Mouse (Mus musculus) ES-E14 (cell line): Measurements from ENCODE around the gene Taldo1. TPM values are rescaled to one million over a fixed set of nuclear protein-coding genes. Genes with fewer than 3 reads are reported as not detected.

Experiments used
- DNase-seq: peaks from one replicate; pipeline ENCODE4 v3.0.0-alpha.2; 2013; ENCODE audit warnings: low read depth, low spot score
- H3K27ac ChIP-seq: 2 replicates; pipeline ENCODE4 v1.5.1; 2012; ENCODE audit warnings: low read depth, mild to moderate bottlenecking, low read length, moderate library complexity, mixed read lengths; ENCODE audit not compliant: poor library complexity, insufficient read depth, severe bottlenecking
- H3K36me3 ChIP-seq: 2 replicates; pipeline ENCODE4 v1.6.1; 2012; ENCODE audit warnings: mild to moderate bottlenecking, low read length, moderate library complexity, mixed read lengths; ENCODE audit not compliant: control insufficient read depth, poor library complexity, insufficient read depth, severe bottlenecking
- H3K4me1 ChIP-seq, 2 experiments: fragments of 150-350 bp in 1 of 2; sonication (generic) in 1 of 2; 2 replicates each; pipeline ENCODE4 v1.6.1; 2012; ENCODE audit warnings: low read length in 2 of 2, mild to moderate bottlenecking in 1 of 2, mixed read lengths in 1 of 2; ENCODE audit not compliant: control insufficient read depth in 2 of 2, insufficient read depth in 2 of 2, poor library complexity in 1 of 2
- H3K4me3 ChIP-seq, 2 experiments: fragments of 150-350 bp in 1 of 2; sonication (generic) in 1 of 2; 2 replicates each; pipeline ENCODE4 v1.5.1; 2012; ENCODE audit warnings: low read length in 2 of 2, low read depth in 1 of 2, mild to moderate bottlenecking in 1 of 2, mixed read lengths in 1 of 2; ENCODE audit not compliant: insufficient read depth in 1 of 2, poor library complexity in 1 of 2, severe bottlenecking in 1 of 2
- H3K9ac ChIP-seq: 2 replicates; pipeline ENCODE4 v1.6.1; 2012; ENCODE audit warnings: low read depth, mild to moderate bottlenecking, low read length, mixed read lengths; ENCODE audit not compliant: poor library complexity, insufficient read depth, severe bottlenecking
- H3K9me3 ChIP-seq: fragments of 150-350 bp; sonication (generic); 2 replicates; pipeline ENCODE4 v1.6.1; 2012; ENCODE audit warnings: low read depth, mild to moderate bottlenecking, low read length; ENCODE audit not compliant: control insufficient read depth, insufficient read depth
- CHD2 ChIP-seq: IDR thresholded peaks from 2 replicates; pipeline ENCODE4 v1.6.1; 2014; ENCODE audit warnings: mild to moderate bottlenecking, low read depth, low read length, inconsistent platforms
- HCFC1 ChIP-seq: IDR thresholded peaks from 2 replicates; pipeline ENCODE4 v1.6.1; 2012; ENCODE audit warnings: low read length, inconsistent platforms, borderline replicate concordance; ENCODE audit not compliant: insufficient read depth
- MAFK ChIP-seq: IDR thresholded peaks from 2 replicates; pipeline ENCODE4 v1.6.1; 2014; ENCODE audit warnings: mild to moderate bottlenecking, low read depth, low read length, inconsistent platforms; ENCODE audit not compliant: insufficient read depth
- ZC3H11A ChIP-seq: IDR thresholded peaks from 2 replicates; pipeline ENCODE4 v1.6.1; 2012; ENCODE audit warnings: low read depth, mild to moderate bottlenecking, inconsistent platforms, low read length, borderline replicate concordance
- ZNF384 ChIP-seq: IDR thresholded peaks from 2 replicates; pipeline ENCODE4 v1.6.1; 2012; ENCODE audit warnings: low read depth, low read length, inconsistent platforms
- in situ Hi-C, 2 experiments: fragments of 600-800 bp; cut with MboI; formaldehyde crosslinking; loops; one replicate each; pipeline ENCODE4 v1.15.1; 2025; ENCODE audit warnings: low sequenced_read_pairs in 2 of 2, inconsistent platforms in 1 of 2; ENCODE audit not compliant: unreplicated experiment in 2 of 2
- total RNA-seq: library from RNA; depleted of rRNA; stranded (reverse); fragments of 300-350 nt; gene quantifications from 2 replicates; pipeline ENCODE4 v1.2.3, GENCODE M21; 2012

Gene Taldo1
- total RNA-seq, 1 experiment = 327 TPM

DNA sequence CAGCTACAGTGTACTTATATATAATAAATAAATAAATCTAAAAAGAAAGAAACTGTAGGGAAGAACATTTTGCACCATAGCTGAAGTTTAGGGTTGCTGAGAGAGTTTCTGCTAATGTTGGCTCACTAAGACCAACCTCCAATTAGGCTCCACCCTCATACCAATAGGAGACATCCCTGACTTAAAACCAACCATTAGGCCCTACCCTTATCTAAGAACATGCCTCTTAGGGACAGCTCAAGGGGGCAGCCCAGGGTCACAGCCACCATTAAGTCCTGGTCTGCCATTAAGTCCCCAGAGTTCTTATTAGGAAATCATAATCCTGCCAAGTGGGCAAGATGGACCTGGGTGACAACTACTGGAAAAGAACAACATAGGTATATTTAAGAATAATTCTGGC is 17.6 kb upstream of the Taldo1 start:
- Histone ChIP-seq H3K9ac (no peak overlapping the region), H3K4me1 (peaks cover 11 to 17% of the 10 kb centered on the region in 2 experiments), H3K4me3 (no peak overlapping the region), H3K27ac (no peak overlapping the region), H3K9me3 (no peaks in the 10 kb centered on the region), H3K36me3 (no peaks in the 10 kb centered on the region)
- TF ChIP-seq CHD2 = no peak
- no peak for TF ChIP-seq ZNF384
- no peak for TF ChIP-seq ZC3H11A
- TF ChIP-seq MAFK = no peak
- in situ Hi-C loops = no loop called here
- DNase-seq = no peak

DNA sequence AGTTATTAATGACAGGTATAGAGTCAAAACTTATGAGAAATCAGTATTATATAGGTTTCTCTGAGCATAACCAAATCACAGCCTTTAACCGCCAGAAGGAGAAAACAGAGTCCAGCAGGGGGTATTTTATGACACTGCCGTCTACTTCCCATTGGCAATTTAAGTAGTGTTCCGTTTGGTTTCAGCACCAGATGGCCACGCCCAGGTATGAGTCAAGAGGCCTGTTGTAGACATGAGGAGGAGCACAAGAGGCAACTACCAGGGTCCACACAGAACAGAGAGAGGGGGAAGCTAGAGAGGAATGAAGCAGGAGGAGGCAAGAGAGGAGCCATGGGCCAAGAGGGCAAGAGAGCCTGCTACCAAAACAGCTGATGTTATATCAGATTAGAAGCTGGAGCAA is 12.4 kb upstream of the Taldo1 start:
- H3K4me3 ChIP-seq = no peak overlapping the region
- in situ Hi-C loops = no loop called here
- peaks cover 2 to 15% of the 10 kb centered on the region in 2 experiments; a peak in 2 of 4 replicates for H3K4me1 ChIP-seq
- H3K9me3 ChIP-seq = no peaks in the 10 kb centered on the region
- no peak for DNase-seq
- H3K9ac ChIP-seq = no peak overlapping the region
- H3K27ac ChIP-seq = no peak overlapping the region
- no peak for TF ChIP-seq HCFC1
- TF ChIP-seq ZC3H11A = no peak
- TF ChIP-seq MAFK = no peak
- TF ChIP-seq CHD2 = no peak
- TF ChIP-seq ZNF384 = no peak
- H3K36me3 ChIP-seq = no peaks in the 10 kb centered on the region

DNA sequence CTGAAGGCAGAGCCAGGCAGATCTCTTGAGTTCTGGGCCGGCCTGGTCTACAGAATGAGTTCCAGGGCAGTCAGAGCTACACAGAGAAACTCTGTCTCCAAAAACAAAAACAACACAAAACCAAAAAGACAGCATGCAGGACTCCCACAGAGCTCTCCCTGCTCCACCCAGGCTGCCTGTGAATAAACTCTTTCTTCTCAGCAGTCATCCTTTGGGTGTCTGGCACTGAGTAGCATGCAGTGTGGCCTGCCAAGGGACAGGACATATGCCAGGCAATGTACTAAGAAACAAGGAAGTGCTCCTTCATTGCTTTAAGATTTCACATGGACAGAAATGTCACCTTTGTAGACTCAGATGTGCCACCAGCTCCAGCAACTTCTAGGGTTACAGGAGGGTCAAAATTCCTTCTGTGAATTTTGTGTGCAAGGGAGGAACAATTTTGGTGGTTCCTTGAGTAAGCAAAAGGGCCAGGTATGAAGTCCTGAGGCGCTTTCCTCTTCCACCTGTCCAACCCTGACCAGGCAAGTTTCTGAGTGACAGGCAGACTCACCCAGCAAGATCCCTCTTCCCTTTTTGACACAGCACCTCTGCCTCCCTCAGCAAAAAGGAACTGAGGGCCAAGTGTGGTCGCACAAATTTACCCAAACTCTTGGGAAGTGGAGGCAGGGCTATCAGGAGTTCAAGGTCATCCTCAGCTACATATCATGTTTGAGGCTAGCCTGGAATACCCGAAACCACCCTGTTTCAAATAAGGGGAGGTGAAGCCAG is 10.7 kb upstream of the Taldo1 start:
- TF ChIP-seq ZC3H11A = no peak
- no peak for TF ChIP-seq ZNF384
- TF ChIP-seq MAFK = no peak
- no peak for TF ChIP-seq HCFC1
- in situ Hi-C loops = no loop called here
- DNase-seq = no peak
- Histone ChIP-seq H3K27ac (no peak overlapping the region), H3K9me3 (no peaks in the 10 kb centered on the region), H3K36me3 (no peaks in the 10 kb centered on the region), H3K4me1 (peaks cover 0 to 15% of the 10 kb centered on the region in 2 experiments; a peak in 1 of 4 replicates), H3K9ac (no peak overlapping the region), H3K4me3 (no peak overlapping the region)

DNA sequence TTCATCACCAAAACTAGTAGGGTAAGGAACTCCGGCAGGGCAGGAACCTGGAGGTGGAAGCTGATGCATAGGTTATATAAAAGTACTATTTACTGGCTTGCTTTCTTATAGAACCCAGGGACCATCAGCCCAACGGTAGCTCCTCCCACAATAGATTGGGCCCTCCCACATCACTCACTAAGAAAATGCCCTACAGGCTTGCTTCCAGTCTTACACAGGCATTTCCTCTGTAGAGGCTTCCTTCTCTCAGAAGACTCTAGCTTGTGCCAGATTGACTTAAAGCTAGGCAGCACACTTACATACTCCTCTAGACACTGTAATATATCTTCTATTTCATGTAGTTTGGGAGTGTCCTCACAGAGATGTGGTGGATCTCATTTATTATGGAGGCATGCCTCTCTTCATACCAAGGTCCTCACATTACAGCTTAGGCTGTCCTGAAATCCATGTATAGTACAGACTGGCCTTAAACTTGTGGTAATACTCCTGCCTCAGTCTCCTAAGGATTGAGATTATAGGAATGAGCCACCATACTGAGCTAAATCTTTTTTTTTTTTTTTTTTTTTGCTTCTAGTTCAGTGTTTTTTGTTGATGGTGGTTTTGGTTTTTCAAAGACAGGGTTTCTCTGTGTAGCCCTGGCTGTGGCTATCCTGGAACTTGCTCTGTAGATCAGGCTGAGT is 4.1 kb upstream of the Taldo1 start:
- H3K9ac ChIP-seq = no peak overlapping the region
- in situ Hi-C loops = no loop called here
- no peaks in the 10 kb centered on the region for H3K9me3 ChIP-seq
- no peak overlapping the region for H3K4me3 ChIP-seq
- DNase-seq = no peak
- TF ChIP-seq ZC3H11A (no peak), HCFC1 (no peak), ZNF384 (no peak), CHD2 (no peak)
- no peaks in the 10 kb centered on the region for H3K36me3 ChIP-seq
- H3K27ac ChIP-seq = no peak overlapping the region
- peaks cover 0 to 2% of the 10 kb centered on the region in 2 experiments; a peak in 1 of 4 replicates for H3K4me1 ChIP-seq
